Mouse (Mus musculus): Measurements from ENCODE around the gene Lamb1. TPM values are rescaled to one million over a fixed set of nuclear protein-coding genes. Genes with fewer than 3 reads are reported as not detected.
A peak's percentile ranks its signal among the peaks of the same experiment; 100 is the strongest.

Gene Lamb1
- polyA plus RNA-seq, 1 experiment = 222 TPM

- peak overlapping the region; percentile 44; the same call in 1 of the 2 replicates for H3K27ac ChIP-seq (ENCODE audit: insufficient read depth, low read length)
- H3K4me3 ChIP-seq (ENCODE audit: insufficient read depth, low read length) = peak overlapping the region; percentile 74
- TF ChIP-seq POLR2A (IDR thresholded peaks at IDR 0.05; ENCODE audit: low read depth, low read length) (no peak), CTCF (IDR thresholded peaks at IDR 0.05; ENCODE audit: borderline replicate concordance, insufficient read depth, low read length) (no peak)
- peaks cover 22% of the 10 kb centered on the region; the same call in 1 of the 2 replicates for H3K4me1 ChIP-seq (ENCODE audit: control insufficient read depth, insufficient read depth, low read length)
Measured at GRCm38 (mm10) chr12:31267363-31267762, 2.3 kb downstream of the Lamb1 start.

GRCm38 (mm10) chr12:31268315-31268714 lies 3.3 kb downstream of the Lamb1 start:
- Histone ChIP-seq H3K27ac (ENCODE audit: insufficient read depth, low read length) (peak overlapping the region; percentile 4; the same call in 1 of the 2 replicates), H3K4me3 (ENCODE audit: insufficient read depth, low read length) (peak overlapping the region; percentile 16), H3K4me1 (ENCODE audit: control insufficient read depth, insufficient read depth, low read length) (peaks cover 24% of the 10 kb centered on the region; the same call in 1 of the 2 replicates)
- TF ChIP-seq POLR2A (IDR thresholded peaks at IDR 0.05; ENCODE audit: low read depth, low read length) (no peak), CTCF (IDR thresholded peaks at IDR 0.05; ENCODE audit: borderline replicate concordance, insufficient read depth, low read length) (no peak)

- no peak overlapping the region for H3K4me3 ChIP-seq (ENCODE audit: insufficient read depth, low read length)
- peaks cover 24% of the 10 kb centered on the region for H3K4me1 ChIP-seq (ENCODE audit: control insufficient read depth, insufficient read depth, low read length)
- peak overlapping the region; percentile 72 for H3K27ac ChIP-seq (ENCODE audit: insufficient read depth, low read length)
- no peak for TF ChIP-seq POLR2A (IDR thresholded peaks at IDR 0.05; ENCODE audit: low read depth, low read length)
- TF ChIP-seq CTCF (IDR thresholded peaks at IDR 0.05; ENCODE audit: borderline replicate concordance, insufficient read depth, low read length) = no peak
Measured at GRCm38 (mm10) chr12:31269020-31269597, 4.1 kb downstream of the Lamb1 start.

- peak overlapping the region; percentile 96 for H3K27ac ChIP-seq (ENCODE audit: insufficient read depth, low read length)
- H3K4me3 ChIP-seq (ENCODE audit: insufficient read depth, low read length) = no peak overlapping the region
- peaks cover 19% of the 10 kb centered on the region for H3K4me1 ChIP-seq (ENCODE audit: control insufficient read depth, insufficient read depth, low read length)
- TF ChIP-seq POLR2A (IDR thresholded peaks at IDR 0.05; ENCODE audit: low read depth, low read length) (no peak), CTCF (IDR thresholded peaks at IDR 0.05; ENCODE audit: borderline replicate concordance, insufficient read depth, low read length) (no peak)
Measured at GRCm38 (mm10) chr12:31270361-31270760, 5.3 kb downstream of the Lamb1 start.

- Histone ChIP-seq H3K27ac (ENCODE audit: insufficient read depth, low read length) (peak overlapping the region; percentile 96), H3K4me3 (ENCODE audit: insufficient read depth, low read length) (no peak overlapping the region), H3K4me1 (ENCODE audit: control insufficient read depth, insufficient read depth, low read length) (peaks cover 19% of the 10 kb centered on the region)
- no peak for TF ChIP-seq CTCF (IDR thresholded peaks at IDR 0.05; ENCODE audit: borderline replicate concordance, insufficient read depth, low read length)
- no peak for TF ChIP-seq POLR2A (IDR thresholded peaks at IDR 0.05; ENCODE audit: low read depth, low read length)
Measured at GRCm38 (mm10) chr12:31270776-31271175, 5.7 kb downstream of the Lamb1 start.

GRCm38 (mm10) chr12:31271361-31272011 lies 6.5 kb downstream of the Lamb1 start:
- H3K4me1 ChIP-seq (ENCODE audit: control insufficient read depth, insufficient read depth, low read length) = peaks cover 19% of the 10 kb centered on the region
- peak overlapping the region; percentile 96 for H3K27ac ChIP-seq (ENCODE audit: insufficient read depth, low read length)
- no peak overlapping the region for H3K4me3 ChIP-seq (ENCODE audit: insufficient read depth, low read length)

GRCm38 (mm10) chr12:31272012-31272735 lies 7.1 kb downstream of the Lamb1 start:
- H3K4me1 ChIP-seq (ENCODE audit: control insufficient read depth, insufficient read depth, low read length) = peaks cover 19% of the 10 kb centered on the region
- peak overlapping the region; percentile 69 for H3K27ac ChIP-seq (ENCODE audit: insufficient read depth, low read length)
- no peak overlapping the region for H3K4me3 ChIP-seq (ENCODE audit: insufficient read depth, low read length)
- no peak for TF ChIP-seq CTCF (IDR thresholded peaks at IDR 0.05; ENCODE audit: borderline replicate concordance, insufficient read depth, low read length)
- TF ChIP-seq POLR2A (IDR thresholded peaks at IDR 0.05; ENCODE audit: low read depth, low read length) = no peak

More at GRCm38 (mm10) chr12:31271361-31272011, 6.5 kb downstream of the Lamb1 start:
- TF ChIP-seq CTCF (IDR thresholded peaks at IDR 0.05; ENCODE audit: borderline replicate concordance, insufficient read depth, low read length) = no peak
- no peak for TF ChIP-seq POLR2A (IDR thresholded peaks at IDR 0.05; ENCODE audit: low read depth, low read length)

GRCm38 (mm10) chr12:31272846-31273245 lies 7.8 kb downstream of the Lamb1 start:
- Histone ChIP-seq H3K4me3 (ENCODE audit: insufficient read depth, low read length) (no peak overlapping the region), H3K27ac (ENCODE audit: insufficient read depth, low read length) (peak overlapping the region; percentile 69), H3K4me1 (ENCODE audit: control insufficient read depth, insufficient read depth, low read length) (peaks cover 19% of the 10 kb centered on the region)
- TF ChIP-seq CTCF (IDR thresholded peaks at IDR 0.05; ENCODE audit: borderline replicate concordance, insufficient read depth, low read length) = no peak
- TF ChIP-seq POLR2A (IDR thresholded peaks at IDR 0.05; ENCODE audit: low read depth, low read length) = no peak

GRCm38 (mm10) chr12:31273646-31274045 lies 8.6 kb downstream of the Lamb1 start:
- Histone ChIP-seq H3K27ac (ENCODE audit: insufficient read depth, low read length) (peak overlapping the region; percentile 39; the same call in 1 of the 2 replicates), H3K4me1 (ENCODE audit: control insufficient read depth, insufficient read depth, low read length) (peaks cover 17% of the 10 kb centered on the region), H3K4me3 (ENCODE audit: insufficient read depth, low read length) (no peak overlapping the region)
- TF ChIP-seq POLR2A (IDR thresholded peaks at IDR 0.05; ENCODE audit: low read depth, low read length) = no peak
- no peak for TF ChIP-seq CTCF (IDR thresholded peaks at IDR 0.05; ENCODE audit: borderline replicate concordance, insufficient read depth, low read length)

Measured in embryonic fibroblast, embryonic 13.5 days (primary cell).